Mouse (Mus musculus): ENCODE data around the gene Rbms2.
"Not testable (repeated sequence)": the region's sequence is repeated elsewhere in the genome, so short reads cannot be mapped to it uniquely, and the experiment has no call there.

Rbms2 gene

GRCm38 (mm10) chr10:128179989-128180388 lies at the start of gene Rbms2:
Gene Rbms2, minus strand, starts transcription at chr10:128180297.
- DNase-seq = peak; percentile 47

GRCm38 (mm10) chr10:128228009-128228408 lies 47.9 kb upstream of the Rbms2 start:
- DNase-seq = no peak

- DNase-seq = no peak
Measured at GRCm38 (mm10) chr10:128227592-128227991, 47.5 kb upstream of the Rbms2 start.

- DNase-seq = no peak
Measured at GRCm38 (mm10) chr10:128225538-128225937, 45.4 kb upstream of the Rbms2 start, which contains the start of gene Mip. Gene Mip, plus strand, starts transcription at chr10:128225838.

- DNase-seq = no peak
Measured at GRCm38 (mm10) chr10:128225064-128225463, 45.0 kb upstream of the Rbms2 start.

GRCm38 (mm10) chr10:128221533-128222286 lies 41.6 kb upstream of the Rbms2 start:
- no peak for DNase-seq

GRCm38 (mm10) chr10:128218387-128219117 lies 38.5 kb upstream of the Rbms2 start:
- no peak for DNase-seq

- DNase-seq = no peak
Measured at GRCm38 (mm10) chr10:128214981-128215380, 34.9 kb upstream of the Rbms2 start.

- not testable (repeated sequence) for DNase-seq
Measured at GRCm38 (mm10) chr10:128214112-128214511, 34.0 kb upstream of the Rbms2 start.

GRCm38 (mm10) chr10:128212871-128213323 lies 32.8 kb upstream of the Rbms2 start:
- DNase-seq = peak; percentile 77

- no peak for DNase-seq
Measured at GRCm38 (mm10) chr10:128212148-128212547, 32.1 kb upstream of the Rbms2 start.

- DNase-seq = peak; percentile 98
Measured at GRCm38 (mm10) chr10:128211390-128212108, 31.5 kb upstream of the Rbms2 start, which contains the start of gene Spryd4. Gene Spryd4, minus strand, starts transcription at chr10:128211807.

- DNase-seq = no peak
Measured at GRCm38 (mm10) chr10:128210954-128211353, 30.9 kb upstream of the Rbms2 start.

GRCm38 (mm10) chr10:128210131-128210530 lies 30.0 kb upstream of the Rbms2 start:
- DNase-seq = no peak

GRCm38 (mm10) chr10:128209311-128210009 lies 29.4 kb upstream of the Rbms2 start:
- no peak for DNase-seq

GRCm38 (mm10) chr10:128208326-128208725 lies 28.2 kb upstream of the Rbms2 start:
- no peak for DNase-seq

- no peak for DNase-seq
Measured at GRCm38 (mm10) chr10:128204941-128205340, 24.8 kb upstream of the Rbms2 start.

- DNase-seq = no peak
Measured at GRCm38 (mm10) chr10:128201856-128202255, 21.8 kb upstream of the Rbms2 start.

GRCm38 (mm10) chr10:128194551-128195461 lies 14.7 kb upstream of the Rbms2 start:
- no peak for DNase-seq

GRCm38 (mm10) chr10:128194024-128194550 lies 14.0 kb upstream of the Rbms2 start, which contains the start of gene Gls2:
Gene Gls2, plus strand, starts transcription at chr10:128194457.
- DNase-seq = peak; percentile 97

- no peak for DNase-seq
Measured at GRCm38 (mm10) chr10:128193113-128193512, 13.0 kb upstream of the Rbms2 start.

Measured in embryo, embryonic 11 days (tissue).